Mouse (Mus musculus): Measurements from ENCODE around the gene Orm1. TPM values are rescaled to one million over a fixed set of nuclear protein-coding genes. Genes with fewer than 3 reads are reported as not detected.

The Orm1 gene
- total RNA-seq, 4 experiments from 2014 or later, result 18.5 to 49.4 (median 27.4) TPM

Other genes with a start within 250 kb of the Orm1 start
- under 1 TPM in 3 of 4 experiments, not detected in 1; 0.28 to 0.83 (median 0.38) TPM for gene Ambp, start 189.8 kb upstream of the Orm1 start, total RNA-seq (2022)
- not detected for gene Kif12, start 172.4 kb upstream of the Orm1 start, total RNA-seq (2022)
- gene Col27a1, start 130.6 kb upstream of the Orm1 start, total RNA-seq (2022), result 10 to 100 TPM in 3 of 4 experiments, 1 to 10 TPM in 1; 9.8 to 32.3 (median 22.5) TPM
- 10 to 100 TPM in 1 of 4 experiments, 1 to 10 TPM in 3; 6.4 to 14.0 (median 8.7) TPM for gene Orm3, start 11.6 kb downstream of the Orm1 start, total RNA-seq (2022)
- 1 to 10 TPM in 3 of 4 experiments, under 1 TPM in 1; 0.74 to 4.3 (median 2.8) TPM for gene Orm2, start 17.9 kb downstream of the Orm1 start, total RNA-seq (2022)
- 1 to 10 TPM; 4.4 to 9.9 (median 7.0) TPM for gene Akna, start 58.8 kb downstream of the Orm1 start, total RNA-seq (2022)
- gene Whrn, start 151.4 kb downstream of the Orm1 start, total RNA-seq (2022), result 10 to 100 TPM; 56.7 to 95.9 (median 78.5) TPM
- 100 to 1,000 TPM; 191 to 202 (median 194) TPM for gene Atp6v1g1, start 200.2 kb downstream of the Orm1 start, total RNA-seq (2022)
- 10 to 100 TPM; 13.1 to 15.1 (median 14.0) TPM for gene Tmem268, start 214.2 kb downstream of the Orm1 start, total RNA-seq (2022)

Measured in adrenal gland, adult 8-10 months (tissue).